Mouse (Mus musculus): Measurements from ENCODE around the gene Sod3.

- TF ChIP-seq GATA1 (IDR thresholded peaks at IDR 0.05; ENCODE audit: borderline replicate concordance, low read length) (no peak), FLI1 (IDR thresholded peaks at IDR 0.05; ENCODE audit: low read length) (no peak)
Observed at GRCm38 (mm10) chr5:52355612-52356011, 8.0 kb upstream of the Sod3 start.

Data from megakaryocyte, embryonic 14.5 days (primary cell).